Mouse (Mus musculus) intestine, embryonic 14.5 days (tissue): Measurements from ENCODE around the gene Kdm1b. TPM values are rescaled to one million over a fixed set of nuclear protein-coding genes. Genes with fewer than 3 reads are reported as not detected.
A peak's percentile ranks its signal among the peaks of the same experiment; 100 is the strongest.

Source experiments
- ATAC-seq: fragments of 200-750 bp; cut with Nextera tagmentation; replicated peaks from 2 replicates; pipeline ENCODE4 v1.8.0; 2017; ENCODE audit warnings: low read depth, moderate number of reproducible peaks, moderate TSS enrichment, moderate library complexity; ENCODE audit not compliant: low FRiP score, low TSS enrichment
- DNase-seq: peaks from one replicate; pipeline ENCODE4 v3.0.0-alpha.2; 2018; ENCODE audit warnings: low spot score
- H3K27ac ChIP-seq: fragments of 300-500 bp; sonication (generic); 2 replicates; pipeline ENCODE4 v1.5.1; 2014; ENCODE audit warnings: low read depth, mild to moderate bottlenecking, control low read depth
- H3K27me3 ChIP-seq: fragments of 300-500 bp; sonication (generic); replicated peaks from 2 replicates; pipeline ENCODE4 v1.6.1; 2014; ENCODE audit warnings: low read length, control low read depth; ENCODE audit not compliant: control insufficient read depth, insufficient read depth
- H3K36me3 ChIP-seq: fragments of 300-500 bp; sonication (generic); 2 replicates; pipeline ENCODE4 v1.6.1; 2014; ENCODE audit warnings: low read length, control low read depth; ENCODE audit not compliant: control insufficient read depth, insufficient read depth
- H3K4me1 ChIP-seq: fragments of 300-500 bp; sonication (generic); replicated peaks from 2 replicates; pipeline ENCODE4 v1.6.1; 2014; ENCODE audit warnings: low read length, control low read depth, mixed read lengths; ENCODE audit not compliant: control insufficient read depth, insufficient read depth
- H3K4me2 ChIP-seq: fragments of 300-500 bp; sonication (generic); 2 replicates; pipeline ENCODE4 v1.6.1; 2014; ENCODE audit warnings: low read length
- H3K4me3 ChIP-seq: fragments of 300-500 bp; sonication (generic); 2 replicates; pipeline ENCODE4 v1.5.1; 2014; ENCODE audit warnings: low read depth, low read length, control low read depth, mixed read lengths
- H3K9ac ChIP-seq: fragments of 300-500 bp; sonication (generic); 2 replicates; pipeline ENCODE4 v1.6.1; 2014; ENCODE audit warnings: mild to moderate bottlenecking, low read length
- H3K9me3 ChIP-seq: fragments of 300-500 bp; sonication (generic); 2 replicates; pipeline ENCODE4 v1.6.1; 2016; ENCODE audit warnings: low read length, control low read depth; ENCODE audit not compliant: control insufficient read depth
- WGBS: fragments of 180-500 bp; shearing (Covaris S2); extraction: QIAGEN DNeasy Blood & Tissue Kit; methylation state at CpG from one replicate; pipeline ENCODE4 v1.1.7; 2014; 5-methylcytosine and 5-hydroxymethylcytosine counted together
- polyA plus RNA-seq: library from polyadenylated mRNA; unstranded; fragments of >200 nt; fragmentation: Nextera tagmentation; extraction: Ambion mirVana; gene quantifications from 2 replicates; pipeline ENCODE4 v1.2.1, GENCODE M21; 2014

Kdm1b gene
- polyA plus RNA-seq: 13.4 and 15.5 TPM in 2 replicates

DNA sequence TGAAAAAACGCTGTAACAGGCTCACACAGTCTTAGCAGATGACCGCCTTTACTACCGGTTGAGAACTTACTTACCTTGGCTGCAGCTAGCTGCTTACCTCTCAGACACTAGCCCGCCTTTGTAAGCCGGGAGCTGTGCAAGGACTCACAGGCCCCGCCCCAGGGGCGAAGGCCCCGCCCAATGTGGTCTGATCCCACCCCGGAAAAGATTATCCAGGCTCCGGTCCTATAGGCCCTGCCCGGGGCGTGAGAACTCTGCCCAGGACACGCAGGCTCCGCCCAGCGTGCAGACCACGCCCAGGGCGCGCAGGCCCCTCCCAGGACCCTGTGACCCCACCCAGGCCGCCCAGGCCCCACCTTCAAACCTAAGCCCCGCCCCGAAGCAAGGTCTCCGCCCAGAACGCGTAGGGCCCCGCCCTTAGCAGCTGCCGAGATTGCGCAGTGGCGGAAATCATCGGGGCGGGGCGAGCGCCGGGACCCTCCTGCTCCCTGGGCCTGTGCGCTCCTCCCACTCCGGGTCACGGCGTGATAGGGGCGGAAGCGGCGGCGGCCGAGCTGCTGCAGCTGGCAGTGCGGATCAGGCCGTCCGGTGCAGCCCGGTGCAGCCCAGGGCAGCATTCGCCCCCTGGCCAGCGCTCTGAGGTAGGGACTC is at the start of gene Kdm1b:
Gene Kdm1b, plus strand, starts transcription at position 470 of the 651 bp plus-strand sequence.
- H3K4me3 ChIP-seq: peak within 1 kb of the TSS; percentile 71
- peak within 1 kb of the TSS; percentile 100 for H3K4me2 ChIP-seq
- DNase-seq (peak; percentile 100), ATAC-seq (peak; percentile 96)
- H3K27me3 ChIP-seq: no peaks in the 10 kb centered on the region
- peaks cover 15% of the 10 kb centered on the region for H3K4me1 ChIP-seq
- peak within 1 kb of the TSS; percentile 67 for H3K9ac ChIP-seq
- H3K36me3 ChIP-seq: no peaks in the 10 kb centered on the region
- no peaks in the 10 kb centered on the region for H3K9me3 ChIP-seq
- peak within 1 kb of the TSS; percentile 47; the same call in 1 of the 2 replicates for H3K27ac ChIP-seq
- WGBS: under 1% methylated on average over 48 of the region's 48 CpGs

- Histone ChIP-seq H3K36me3 (no peaks in the 10 kb centered on the region), H3K4me2 (no peak overlapping the region), H3K27me3 (no peaks in the 10 kb centered on the region), H3K4me1 (no peaks in the 10 kb centered on the region), H3K27ac (no peak overlapping the region), H3K9ac (no peak overlapping the region), H3K9me3 (no peaks in the 10 kb centered on the region), H3K4me3 (no peak overlapping the region)
- ATAC-seq (no peak), DNase-seq (no peak)
- WGBS: 80% methylated on average over 4 of the region's 4 CpGs
These were observed 45.9 kb upstream of the Kdm1b start for GRCm38 (mm10) chr13:46997355-46997754.

DNA sequence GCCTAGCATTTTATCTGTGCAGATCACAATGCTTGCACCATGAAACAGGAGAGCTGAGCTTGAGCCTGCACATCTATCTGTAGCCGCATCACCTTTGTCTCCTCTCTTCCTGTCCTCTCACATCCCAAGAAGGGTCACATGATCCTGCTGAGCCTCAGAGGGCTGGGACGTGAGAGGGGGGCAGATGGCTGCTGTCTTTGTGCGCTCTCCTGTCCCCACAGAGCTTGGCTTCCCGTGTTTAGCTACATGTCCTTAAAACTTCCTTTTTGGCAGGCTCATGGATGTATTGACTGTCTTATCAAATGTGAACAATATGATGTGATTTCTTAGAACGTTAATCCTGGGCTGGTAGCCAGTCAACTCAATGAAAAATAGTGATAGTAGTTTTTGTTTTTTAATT is 43.8 kb upstream of the Kdm1b start:
- no peaks in the 10 kb centered on the region for H3K4me1 ChIP-seq
- 53% methylated on average over 5 of the region's 5 CpGs for WGBS
- no peaks in the 10 kb centered on the region for H3K36me3 ChIP-seq
- H3K9ac ChIP-seq: no peak overlapping the region
- H3K9me3 ChIP-seq: 0 out of 2 replicates have a peak, but pooled peaks cover 3% of the 10 kb centered on the region
- H3K4me2 ChIP-seq: no peak overlapping the region
- DNase-seq: no peak
- ATAC-seq: no peak
- H3K4me3 ChIP-seq: no peak overlapping the region
- H3K27me3 ChIP-seq: no peaks in the 10 kb centered on the region
- H3K27ac ChIP-seq: no peak overlapping the region

- Histone ChIP-seq H3K36me3 (no peaks in the 10 kb centered on the region), H3K27me3 (no peaks in the 10 kb centered on the region), H3K4me1 (no peaks in the 10 kb centered on the region), H3K9ac (no peak overlapping the region), H3K4me3 (no peak overlapping the region), H3K4me2 (no peak overlapping the region), H3K27ac (no peak overlapping the region), H3K9me3 (0 out of 2 replicates have a peak, but pooled peaks cover 5% of the 10 kb centered on the region)
- DNase-seq (no peak), ATAC-seq (no peak)
- WGBS: 83% methylated on average over 4 of the region's 4 CpGs
These were observed 41.7 kb upstream of the Kdm1b start for GRCm38 (mm10) chr13:47001590-47001989.

DNA sequence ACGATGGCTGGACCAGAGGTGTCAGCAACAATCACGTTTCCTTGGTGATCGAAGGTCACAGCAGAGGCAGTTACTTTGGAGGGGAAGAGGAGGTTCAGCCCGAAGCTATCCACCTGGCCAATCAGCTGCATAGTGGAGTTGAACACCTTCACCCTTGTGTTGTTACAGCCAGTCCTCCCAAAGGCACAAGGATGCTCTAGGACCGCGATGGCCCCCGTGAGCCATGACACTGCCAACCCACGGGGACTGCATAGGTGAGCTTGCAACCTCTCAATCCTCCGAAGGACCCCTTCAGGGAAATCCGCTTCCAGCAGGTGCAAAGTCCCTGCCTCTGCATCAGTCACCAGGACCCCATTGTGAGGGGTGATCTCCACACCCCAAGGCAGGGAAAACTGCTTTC is 29.6 kb upstream of the Kdm1b start:
- no peak overlapping the region for H3K9ac ChIP-seq
- WGBS: 63% methylated on average over 10 of the region's 10 CpGs

DNA sequence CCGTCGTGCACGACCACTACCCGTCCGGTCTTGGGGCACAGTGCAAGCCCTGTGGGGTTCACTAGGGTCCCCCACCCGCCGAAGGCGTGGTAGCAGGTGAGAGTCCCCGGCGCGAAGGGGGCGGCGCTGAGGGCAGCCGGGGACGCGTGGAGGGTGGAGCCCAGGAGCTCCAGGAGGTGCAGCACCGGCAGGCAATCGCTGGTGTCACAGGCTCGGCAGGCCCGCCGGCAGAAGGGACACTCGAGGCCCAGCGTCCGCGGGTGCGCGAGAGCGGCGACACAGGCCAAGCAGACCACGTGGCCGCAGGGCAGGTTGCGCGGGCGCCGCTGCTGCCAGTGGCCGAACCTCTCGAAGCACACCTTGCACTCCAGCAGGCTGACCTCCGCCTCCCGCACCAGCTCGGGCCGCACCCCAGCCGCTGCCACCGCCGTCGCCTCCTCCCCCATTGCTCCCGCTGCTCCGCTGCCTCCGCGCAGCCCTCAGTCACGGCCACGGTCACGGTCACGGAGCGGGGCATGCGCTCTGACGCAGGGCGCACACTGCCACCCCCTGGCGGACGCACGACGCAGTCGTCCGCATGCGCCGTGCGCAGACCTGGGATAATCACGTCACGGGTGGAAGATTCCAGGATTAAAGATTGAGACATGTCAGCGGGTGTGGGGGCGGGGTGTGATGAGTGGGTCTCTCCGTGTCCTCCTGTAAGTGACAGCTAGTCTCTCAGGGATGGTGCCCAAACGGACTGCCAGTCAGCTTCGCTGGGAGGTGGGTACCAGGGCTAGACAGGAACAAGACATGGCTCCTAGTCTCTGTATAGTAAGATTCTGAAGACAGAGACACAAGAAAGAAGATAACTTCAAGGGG is 28.7 kb upstream of the Kdm1b start, which contains the start of gene Nhlrc1:
Gene Nhlrc1, minus strand, starts transcription at position 517 of the 861 bp plus-strand sequence.
- peak; percentile 85 for ATAC-seq
- Histone ChIP-seq H3K9ac (peak within 1 kb of the TSS; percentile 48), H3K4me1 (no peaks in the 10 kb centered on the region; the same call in 1 of the 2 replicates), H3K9me3 (peaks cover 22% of the 10 kb centered on the region), H3K27ac (no peak within 1 kb of the TSS), H3K27me3 (no peaks in the 10 kb centered on the region), H3K36me3 (no peaks in the 10 kb centered on the region), H3K4me3 (peak within 1 kb of the TSS; percentile 52), H3K4me2 (peak within 1 kb of the TSS; percentile 94)
- WGBS: 3% methylated on average over 67 of the region's 73 CpGs
- DNase-seq: peak; percentile 82

More for the DNA sequence above, 29.6 kb upstream of the Kdm1b start:
- H3K9me3 ChIP-seq: peaks cover 28% of the 10 kb centered on the region
- peak overlapping the region; percentile 52 for H3K4me3 ChIP-seq
- no peaks in the 10 kb centered on the region for H3K27me3 ChIP-seq
- no peak overlapping the region for H3K27ac ChIP-seq
- H3K4me1 ChIP-seq: no peaks in the 10 kb centered on the region; the same call in 1 of the 2 replicates
- ATAC-seq (no peak), DNase-seq (no peak)
- no peaks in the 10 kb centered on the region for H3K36me3 ChIP-seq
- H3K4me2 ChIP-seq: peak overlapping the region; percentile 94

GRCm38 (mm10) chr13:47015195-47015501 is 28.2 kb upstream of the Kdm1b start:
- no peak for ATAC-seq
- DNase-seq: no peak
- Histone ChIP-seq H3K4me2 (peak overlapping the region; percentile 94), H3K4me3 (0 out of 2 replicates have a peak overlapping the region, but pooled peaks have one; percentile 52), H3K27ac (no peak overlapping the region), H3K36me3 (no peaks in the 10 kb centered on the region), H3K4me1 (no peaks in the 10 kb centered on the region; the same call in 1 of the 2 replicates), H3K27me3 (no peaks in the 10 kb centered on the region), H3K9ac (no peak overlapping the region), H3K9me3 (peaks cover 21% of the 10 kb centered on the region)
- WGBS: 67% methylated on average over 5 of the region's 5 CpGs

GRCm38 (mm10) chr13:47017259-47017658 is 26.0 kb upstream of the Kdm1b start:
- H3K9ac ChIP-seq: no peak overlapping the region
- H3K4me1 ChIP-seq: no peaks in the 10 kb centered on the region; the same call in 1 of the 2 replicates
- no peaks in the 10 kb centered on the region for H3K36me3 ChIP-seq
- H3K4me3 ChIP-seq: no peak overlapping the region
- no peak overlapping the region for H3K27ac ChIP-seq
- H3K9me3 ChIP-seq: 0 out of 2 replicates have a peak, but pooled peaks cover 8% of the 10 kb centered on the region
- DNase-seq (peak; percentile 73), ATAC-seq (0 out of 2 replicates have a peak, but pooled peaks have one; percentile 13)
- 43% methylated on average over 5 of the region's 5 CpGs for WGBS
- H3K27me3 ChIP-seq: no peaks in the 10 kb centered on the region
- no peak overlapping the region for H3K4me2 ChIP-seq
